Mouse (Mus musculus): Measurements from ENCODE around the gene Rapgef1. TPM values are rescaled to one million over a fixed set of nuclear protein-coding genes. Genes with fewer than 3 reads are reported as not detected.

Rapgef1 gene
- polyA plus RNA-seq, 1 experiment = 23.4 TPM

- H3K4me1 ChIP-seq (ENCODE audit: control insufficient read depth, insufficient read depth, low read length) = no peaks in the 10 kb centered on the region; the same call in 1 of the 2 replicates
- H3K4me3 ChIP-seq (replicated peaks; ENCODE audit: control insufficient read depth, low read depth, low read length) = no peak overlapping the region
- TF ChIP-seq CTCF (IDR thresholded peaks at IDR 0.05; ENCODE audit: control insufficient read depth, insufficient read depth, low read length) (no peak), POLR2A (IDR thresholded peaks at IDR 0.05; ENCODE audit: borderline replicate concordance, control insufficient read depth, low read depth, low read length) (no peak)
- WGBS = 59% methylated on average over 2 of the region's 2 CpGs
- no peak overlapping the region for H3K27ac ChIP-seq (ENCODE audit: control insufficient read depth, insufficient read depth, low read depth, low read length, poor library complexity)
These were observed 65.0 kb downstream of the Rapgef1 start for GRCm38 (mm10) chr2:29684498-29684897.

- H3K27ac ChIP-seq (ENCODE audit: control insufficient read depth, insufficient read depth, low read depth, low read length, poor library complexity) = no peak overlapping the region
- H3K4me3 ChIP-seq (replicated peaks; ENCODE audit: control insufficient read depth, low read depth, low read length) = no peak overlapping the region
- no peaks in the 10 kb centered on the region; the same call in 1 of the 2 replicates for H3K4me1 ChIP-seq (ENCODE audit: control insufficient read depth, insufficient read depth, low read length)
- no peak for TF ChIP-seq CTCF (IDR thresholded peaks at IDR 0.05; ENCODE audit: control insufficient read depth, insufficient read depth, low read length)
- TF ChIP-seq POLR2A (IDR thresholded peaks at IDR 0.05; ENCODE audit: borderline replicate concordance, control insufficient read depth, low read depth, low read length) = no peak
- WGBS = 67% methylated on average over 7 of the region's 7 CpGs
These were observed 69.5 kb downstream of the Rapgef1 start for GRCm38 (mm10) chr2:29689014-29689413.

- H3K4me1 ChIP-seq (ENCODE audit: control insufficient read depth, insufficient read depth, low read length) = no peaks in the 10 kb centered on the region; the same call in 1 of the 2 replicates
- no peak overlapping the region for H3K4me3 ChIP-seq (replicated peaks; ENCODE audit: control insufficient read depth, low read depth, low read length)
- TF ChIP-seq POLR2A (IDR thresholded peaks at IDR 0.05; ENCODE audit: borderline replicate concordance, control insufficient read depth, low read depth, low read length) = no peak
- no peak for TF ChIP-seq CTCF (IDR thresholded peaks at IDR 0.05; ENCODE audit: control insufficient read depth, insufficient read depth, low read length)
- H3K27ac ChIP-seq (ENCODE audit: control insufficient read depth, insufficient read depth, low read depth, low read length, poor library complexity) = no peak overlapping the region
- WGBS = 60% methylated on average over 2 of the region's 2 CpGs
These were observed 70.0 kb downstream of the Rapgef1 start for GRCm38 (mm10) chr2:29689495-29689894.

- H3K4me1 ChIP-seq (ENCODE audit: control insufficient read depth, insufficient read depth, low read length) = no peaks in the 10 kb centered on the region; the same call in 1 of the 2 replicates
- no peak for TF ChIP-seq POLR2A (IDR thresholded peaks at IDR 0.05; ENCODE audit: borderline replicate concordance, control insufficient read depth, low read depth, low read length)
- TF ChIP-seq CTCF (IDR thresholded peaks at IDR 0.05; ENCODE audit: control insufficient read depth, insufficient read depth, low read length) = no peak
- H3K27ac ChIP-seq (ENCODE audit: control insufficient read depth, insufficient read depth, low read depth, low read length, poor library complexity) = no peak overlapping the region
- 75% methylated on average over 5 of the region's 5 CpGs for WGBS
- no peak overlapping the region for H3K4me3 ChIP-seq (replicated peaks; ENCODE audit: control insufficient read depth, low read depth, low read length)
These were observed 71.5 kb downstream of the Rapgef1 start for GRCm38 (mm10) chr2:29691068-29691467.

- Histone ChIP-seq H3K4me1 (ENCODE audit: control insufficient read depth, insufficient read depth, low read length) (no peaks in the 10 kb centered on the region; the same call in 1 of the 2 replicates), H3K4me3 (replicated peaks; ENCODE audit: control insufficient read depth, low read depth, low read length) (no peak overlapping the region), H3K27ac (ENCODE audit: control insufficient read depth, insufficient read depth, low read depth, low read length, poor library complexity) (no peak overlapping the region)
- TF ChIP-seq POLR2A (IDR thresholded peaks at IDR 0.05; ENCODE audit: borderline replicate concordance, control insufficient read depth, low read depth, low read length) = no peak
- TF ChIP-seq CTCF (IDR thresholded peaks at IDR 0.05; ENCODE audit: control insufficient read depth, insufficient read depth, low read length) = no peak
- 87% methylated on average over 6 of the region's 6 CpGs for WGBS
These were observed 72.0 kb downstream of the Rapgef1 start for GRCm38 (mm10) chr2:29691507-29691906.

- 87% methylated on average over 2 of the region's 2 CpGs for WGBS
- H3K4me3 ChIP-seq (replicated peaks; ENCODE audit: control insufficient read depth, low read depth, low read length) = no peak overlapping the region
- TF ChIP-seq POLR2A (IDR thresholded peaks at IDR 0.05; ENCODE audit: borderline replicate concordance, control insufficient read depth, low read depth, low read length) = no peak
- no peak for TF ChIP-seq CTCF (IDR thresholded peaks at IDR 0.05; ENCODE audit: control insufficient read depth, insufficient read depth, low read length)
- H3K27ac ChIP-seq (ENCODE audit: control insufficient read depth, insufficient read depth, low read depth, low read length, poor library complexity) = no peak overlapping the region
- no peaks in the 10 kb centered on the region; the same call in 1 of the 2 replicates for H3K4me1 ChIP-seq (ENCODE audit: control insufficient read depth, insufficient read depth, low read length)
These were observed 72.7 kb downstream of the Rapgef1 start for GRCm38 (mm10) chr2:29692192-29692591.

GRCm38 (mm10) chr2:29696207-29696800, 76.8 kb downstream of the Rapgef1 start:
- TF ChIP-seq POLR2A (IDR thresholded peaks at IDR 0.05; ENCODE audit: borderline replicate concordance, control insufficient read depth, low read depth, low read length) = no peak
- TF ChIP-seq CTCF (IDR thresholded peaks at IDR 0.05; ENCODE audit: control insufficient read depth, insufficient read depth, low read length) = no peak
- no peak overlapping the region for H3K27ac ChIP-seq (ENCODE audit: control insufficient read depth, insufficient read depth, low read depth, low read length, poor library complexity)
- no peaks in the 10 kb centered on the region; the same call in 1 of the 2 replicates for H3K4me1 ChIP-seq (ENCODE audit: control insufficient read depth, insufficient read depth, low read length)

GRCm38 (mm10) chr2:29698421-29699290, 79.1 kb downstream of the Rapgef1 start:
- no peaks in the 10 kb centered on the region; the same call in 1 of the 2 replicates for H3K4me1 ChIP-seq (ENCODE audit: control insufficient read depth, insufficient read depth, low read length)
- TF ChIP-seq CTCF (IDR thresholded peaks at IDR 0.05; ENCODE audit: control insufficient read depth, insufficient read depth, low read length) (no peak), POLR2A (IDR thresholded peaks at IDR 0.05; ENCODE audit: borderline replicate concordance, control insufficient read depth, low read depth, low read length) (no peak)
- 37% methylated on average over 6 of the region's 6 CpGs for WGBS
- H3K27ac ChIP-seq (ENCODE audit: control insufficient read depth, insufficient read depth, low read depth, low read length, poor library complexity) = peak overlapping the region; percentile 21
- no peak overlapping the region for H3K4me3 ChIP-seq (replicated peaks; ENCODE audit: control insufficient read depth, low read depth, low read length)

More at GRCm38 (mm10) chr2:29696207-29696800, 76.8 kb downstream of the Rapgef1 start:
- no peak overlapping the region for H3K4me3 ChIP-seq (replicated peaks; ENCODE audit: control insufficient read depth, low read depth, low read length)
- 85% methylated on average over 7 of the region's 7 CpGs for WGBS
